Mouse (Mus musculus): ENCODE data around the gene Dnmt3a.

- TF ChIP-seq CTCF (IDR thresholded peaks at IDR 0.05; ENCODE audit: low read depth) = no peak
- no peak for TF ChIP-seq EP300 (IDR thresholded peaks at IDR 0.05; ENCODE audit: low read depth)
Measured at GRCm38 (mm10) chr12:3777682-3778081, 28.1 kb upstream of the Dnmt3a start.
